Mouse (Mus musculus): ENCODE results near the gene Tmem135.

DNA sequence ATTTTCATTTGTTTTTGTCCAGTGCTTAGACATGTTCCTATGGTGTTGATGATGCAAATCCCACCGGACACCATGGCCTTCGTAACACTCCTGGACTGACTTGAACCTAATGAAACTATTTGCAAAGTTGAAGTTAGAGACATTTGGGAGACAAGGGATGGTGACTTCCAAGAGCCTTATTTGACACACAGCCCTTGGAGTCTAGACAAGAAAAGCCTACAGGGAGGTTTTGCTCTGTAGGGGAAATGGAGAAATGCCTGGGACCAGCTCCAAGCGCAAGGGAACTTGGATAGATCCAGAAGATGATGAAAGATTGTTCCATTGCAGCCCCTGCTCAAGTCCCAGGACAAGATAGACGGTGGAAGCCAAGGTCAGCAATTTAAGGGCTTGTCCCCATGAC lies 304.3 kb downstream of the Tmem135 start:
- TF ChIP-seq TCF12 (IDR thresholded peaks at IDR 0.05; ENCODE audit: insufficient read depth, poor library complexity, severe bottlenecking) (no peak), POLR2A (IDR thresholded peaks at IDR 0.05; ENCODE audit: insufficient read length, low read depth) (no peak), POLR2AphosphoS2 (IDR thresholded peaks at IDR 0.05; ENCODE audit: insufficient read length, low read depth) (no peak), CEBPB (IDR thresholded peaks at IDR 0.05; ENCODE audit: insufficient read depth, poor library complexity, severe bottlenecking) (no peak), USF1 (IDR thresholded peaks at IDR 0.05; ENCODE audit: low read depth) (no peak), MAX (IDR thresholded peaks at IDR 0.05; ENCODE audit: low read depth) (no peak), MYOD1 (IDR thresholded peaks at IDR 0.05; ENCODE audit: control insufficient read depth in 1 of 3, insufficient read length in 2 of 3, low read depth in 2 of 3) (no peak), MYOG (IDR thresholded peaks at IDR 0.05; ENCODE audit: control insufficient read depth in 1 of 3, insufficient read depth in 1 of 3, insufficient read length in 2 of 3, low read depth in 2 of 3) (no peak)
